Mouse (Mus musculus): ENCODE results near the gene Rfx2. TPM values are rescaled to one million over a fixed set of nuclear protein-coding genes. Genes with fewer than 3 reads are reported as not detected.

Rfx2 gene
- polyA plus RNA-seq, 1 experiment from 2014 or later = 6.7 TPM

GRCm38 (mm10) chr17:56829795-56830194, 1.0 kb downstream of the Rfx2 start:
- no peaks in the 10 kb centered on the region for H3K9me3 ChIP-seq (ENCODE audit: control insufficient read depth, low read depth, low read length)
- H3K27me3 ChIP-seq (ENCODE audit: control insufficient read depth, insufficient read depth, low read length) = no peaks in the 10 kb centered on the region
- ATAC-seq (ENCODE audit: insufficient number of reproducible peaks, insufficient read depth, low FRiP score, low read depth) = no peak
- peak overlapping the region; percentile 48 for H3K9ac ChIP-seq (replicated peaks; ENCODE audit: low read depth, low read length)
- H3K4me3 ChIP-seq (ENCODE audit: low read depth, low read length) = peak overlapping the region; percentile 67
- under 1% methylated on average over 27 of the region's 27 CpGs for WGBS
- no peaks in the 10 kb centered on the region for H3K36me3 ChIP-seq (ENCODE audit: control insufficient read depth, insufficient read depth, low read length)
- peak overlapping the region; percentile 88 for H3K4me2 ChIP-seq (replicated peaks; ENCODE audit: low read depth, low read length)
- peaks cover 11% of the 10 kb centered on the region; the same call in 1 of the 2 replicates for H3K4me1 ChIP-seq (ENCODE audit: control insufficient read depth, insufficient read depth, low read length)
- no peak overlapping the region for H3K27ac ChIP-seq (ENCODE audit: low read length)

DNA sequence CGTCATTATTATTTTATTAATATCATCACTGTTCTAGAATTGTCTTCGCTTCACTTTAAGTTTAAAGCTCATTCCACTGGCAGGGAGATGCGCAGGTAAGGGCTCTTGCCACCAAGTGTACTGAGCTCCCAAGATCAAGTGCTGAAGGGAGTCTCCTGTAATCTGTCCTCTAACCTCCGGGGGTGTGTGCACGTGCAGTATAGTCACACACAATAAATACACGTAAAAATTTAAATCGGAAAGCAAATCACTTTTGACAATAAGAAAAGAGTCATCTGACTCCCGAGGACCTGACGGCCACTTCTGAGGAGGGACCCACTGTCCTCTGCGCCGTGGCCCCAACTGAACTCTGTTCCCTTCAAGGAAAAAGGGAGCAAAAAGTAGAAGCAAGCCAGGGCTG, 1.6 kb downstream of the Rfx2 start:
- H3K36me3 ChIP-seq (ENCODE audit: control insufficient read depth, insufficient read depth, low read length) = no peaks in the 10 kb centered on the region
- H3K9me3 ChIP-seq (ENCODE audit: control insufficient read depth, low read depth, low read length) = no peaks in the 10 kb centered on the region
- 0 out of 2 replicates have a peak overlapping the region, but pooled peaks have one; percentile 48 for H3K9ac ChIP-seq (replicated peaks; ENCODE audit: low read depth, low read length)
- WGBS = 30% methylated on average over 11 of the region's 11 CpGs
- H3K4me2 ChIP-seq (replicated peaks; ENCODE audit: low read depth, low read length) = peak overlapping the region; percentile 88
- no peak for ATAC-seq (ENCODE audit: insufficient number of reproducible peaks, insufficient read depth, low FRiP score, low read depth)
- peaks cover 11% of the 10 kb centered on the region; the same call in 1 of the 2 replicates for H3K4me1 ChIP-seq (ENCODE audit: control insufficient read depth, insufficient read depth, low read length)
- no peak overlapping the region for H3K27ac ChIP-seq (ENCODE audit: low read length)
- H3K4me3 ChIP-seq (ENCODE audit: low read depth, low read length) = peak overlapping the region; percentile 67
- H3K27me3 ChIP-seq (ENCODE audit: control insufficient read depth, insufficient read depth, low read length) = no peaks in the 10 kb centered on the region

GRCm38 (mm10) chr17:56826718-56827117, 4.1 kb downstream of the Rfx2 start:
- ATAC-seq (ENCODE audit: insufficient number of reproducible peaks, insufficient read depth, low FRiP score, low read depth) = 0 out of 2 replicates have a peak, but pooled peaks have one; percentile 5
- 83% methylated on average over 2 of the region's 2 CpGs for WGBS
- no peak overlapping the region for H3K4me3 ChIP-seq (ENCODE audit: low read depth, low read length)
- H3K4me1 ChIP-seq (ENCODE audit: control insufficient read depth, insufficient read depth, low read length) = peaks cover 8% of the 10 kb centered on the region; the same call in 1 of the 2 replicates
- no peak overlapping the region for H3K27ac ChIP-seq (ENCODE audit: low read length)
- H3K36me3 ChIP-seq (ENCODE audit: control insufficient read depth, insufficient read depth, low read length) = no peaks in the 10 kb centered on the region
- H3K9ac ChIP-seq (replicated peaks; ENCODE audit: low read depth, low read length) = no peak overlapping the region
- no peak overlapping the region for H3K4me2 ChIP-seq (replicated peaks; ENCODE audit: low read depth, low read length)
- no peaks in the 10 kb centered on the region for H3K9me3 ChIP-seq (ENCODE audit: control insufficient read depth, low read depth, low read length)
- H3K27me3 ChIP-seq (ENCODE audit: control insufficient read depth, insufficient read depth, low read length) = no peaks in the 10 kb centered on the region

GRCm38 (mm10) chr17:56823352-56823751, 7.5 kb downstream of the Rfx2 start:
- Histone ChIP-seq H3K9me3 (ENCODE audit: control insufficient read depth, low read depth, low read length) (no peaks in the 10 kb centered on the region), H3K27ac (ENCODE audit: low read length) (no peak overlapping the region), H3K36me3 (ENCODE audit: control insufficient read depth, insufficient read depth, low read length) (no peaks in the 10 kb centered on the region), H3K4me2 (replicated peaks; ENCODE audit: low read depth, low read length) (no peak overlapping the region), H3K9ac (replicated peaks; ENCODE audit: low read depth, low read length) (no peak overlapping the region), H3K27me3 (ENCODE audit: control insufficient read depth, insufficient read depth, low read length) (no peaks in the 10 kb centered on the region), H3K4me1 (ENCODE audit: control insufficient read depth, insufficient read depth, low read length) (no peaks in the 10 kb centered on the region), H3K4me3 (ENCODE audit: low read depth, low read length) (no peak overlapping the region)
- no peak for ATAC-seq (ENCODE audit: insufficient number of reproducible peaks, insufficient read depth, low FRiP score, low read depth)
- 59% methylated on average over 2 of the region's 2 CpGs for WGBS

DNA sequence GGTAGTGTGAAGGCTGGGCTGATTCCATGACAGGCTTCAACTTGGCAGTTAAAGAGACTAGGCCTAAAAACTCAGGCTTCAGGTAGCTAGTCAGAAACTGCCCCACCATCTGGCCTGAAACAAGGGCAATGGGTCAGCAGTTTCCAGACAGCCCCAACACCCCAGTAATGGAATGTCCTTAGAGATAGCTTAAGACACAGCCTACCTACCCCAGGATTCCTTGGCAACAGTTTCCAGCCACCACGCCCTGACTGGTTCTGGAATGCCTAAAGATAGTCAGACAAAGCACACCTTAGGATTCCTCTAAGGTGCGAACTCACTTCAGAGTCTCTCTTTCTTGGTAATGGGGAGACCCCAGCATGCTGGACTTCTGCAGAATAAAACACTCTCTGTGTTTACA, 8.4 kb downstream of the Rfx2 start:
- Histone ChIP-seq H3K27me3 (ENCODE audit: control insufficient read depth, insufficient read depth, low read length) (no peaks in the 10 kb centered on the region), H3K9ac (replicated peaks; ENCODE audit: low read depth, low read length) (no peak overlapping the region), H3K36me3 (ENCODE audit: control insufficient read depth, insufficient read depth, low read length) (no peaks in the 10 kb centered on the region), H3K4me1 (ENCODE audit: control insufficient read depth, insufficient read depth, low read length) (no peaks in the 10 kb centered on the region), H3K9me3 (ENCODE audit: control insufficient read depth, low read depth, low read length) (no peaks in the 10 kb centered on the region), H3K4me3 (ENCODE audit: low read depth, low read length) (no peak overlapping the region), H3K4me2 (replicated peaks; ENCODE audit: low read depth, low read length) (no peak overlapping the region), H3K27ac (ENCODE audit: low read length) (peak overlapping the region; percentile 55; the same call in 1 of the 2 replicates)
- no peak for ATAC-seq (ENCODE audit: insufficient number of reproducible peaks, insufficient read depth, low FRiP score, low read depth)
- 60% methylated on average over 2 of the region's 2 CpGs for WGBS

- peak overlapping the region; percentile 77; the same call in 1 of the 2 replicates for H3K27ac ChIP-seq (ENCODE audit: low read length)
- H3K27me3 ChIP-seq (ENCODE audit: control insufficient read depth, insufficient read depth, low read length) = no peaks in the 10 kb centered on the region
- no peaks in the 10 kb centered on the region for H3K9me3 ChIP-seq (ENCODE audit: control insufficient read depth, low read depth, low read length)
- no peaks in the 10 kb centered on the region for H3K4me1 ChIP-seq (ENCODE audit: control insufficient read depth, insufficient read depth, low read length)
- ATAC-seq (ENCODE audit: insufficient number of reproducible peaks, insufficient read depth, low FRiP score, low read depth) = peak; percentile 33
- H3K9ac ChIP-seq (replicated peaks; ENCODE audit: low read depth, low read length) = no peak overlapping the region
- H3K36me3 ChIP-seq (ENCODE audit: control insufficient read depth, insufficient read depth, low read length) = no peaks in the 10 kb centered on the region
- no peak overlapping the region for H3K4me3 ChIP-seq (ENCODE audit: low read depth, low read length)
- 59% methylated on average over 8 of the region's 8 CpGs for WGBS
- H3K4me2 ChIP-seq (replicated peaks; ENCODE audit: low read depth, low read length) = no peak overlapping the region; the same call in 1 of the 2 replicates
Measured at GRCm38 (mm10) chr17:56819694-56820111, 11.1 kb downstream of the Rfx2 start.

DNA sequence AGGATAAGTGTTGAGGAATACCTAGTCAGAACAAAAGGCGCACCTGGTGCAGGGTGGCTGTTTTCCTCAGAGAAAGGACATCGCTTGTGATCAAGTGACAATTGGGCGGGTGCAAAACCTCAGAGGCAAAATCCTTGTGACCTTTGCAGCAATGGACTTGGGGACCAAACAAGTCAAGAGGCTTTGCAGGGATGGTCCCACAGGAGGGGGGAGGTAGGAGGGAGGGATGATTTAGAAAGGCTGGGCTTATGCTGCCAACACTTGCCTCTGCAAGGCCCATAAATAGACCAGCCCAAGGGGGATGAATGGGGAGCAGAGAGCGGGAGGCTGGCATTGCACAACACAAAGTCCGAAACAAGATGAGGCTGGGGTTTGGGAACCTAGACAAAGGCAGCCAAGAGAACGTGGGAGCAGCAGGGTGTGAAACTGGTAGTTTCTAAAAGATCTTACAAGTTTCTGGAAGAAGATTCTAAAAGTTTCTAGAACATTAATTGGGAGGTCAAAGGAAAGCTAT, 11.7 kb downstream of the Rfx2 start:
- 63% methylated on average over 6 of the region's 6 CpGs for WGBS
- Histone ChIP-seq H3K27me3 (ENCODE audit: control insufficient read depth, insufficient read depth, low read length) (no peaks in the 10 kb centered on the region), H3K4me1 (ENCODE audit: control insufficient read depth, insufficient read depth, low read length) (no peaks in the 10 kb centered on the region; the same call in 1 of the 2 replicates), H3K4me3 (ENCODE audit: low read depth, low read length) (no peak overlapping the region), H3K9ac (replicated peaks; ENCODE audit: low read depth, low read length) (no peak overlapping the region), H3K36me3 (ENCODE audit: control insufficient read depth, insufficient read depth, low read length) (no peaks in the 10 kb centered on the region), H3K9me3 (ENCODE audit: control insufficient read depth, low read depth, low read length) (no peaks in the 10 kb centered on the region), H3K27ac (ENCODE audit: low read length) (no peak overlapping the region), H3K4me2 (replicated peaks; ENCODE audit: low read depth, low read length) (no peak overlapping the region)
- no peak for ATAC-seq (ENCODE audit: insufficient number of reproducible peaks, insufficient read depth, low FRiP score, low read depth)

GRCm38 (mm10) chr17:56818067-56818636, 12.7 kb downstream of the Rfx2 start:
- no peak for ATAC-seq (ENCODE audit: insufficient number of reproducible peaks, insufficient read depth, low FRiP score, low read depth)
- WGBS = 36% methylated on average over 11 of the region's 11 CpGs
- H3K27ac ChIP-seq (ENCODE audit: low read length) = no peak overlapping the region
- no peak overlapping the region for H3K4me2 ChIP-seq (replicated peaks; ENCODE audit: low read depth, low read length)
- no peaks in the 10 kb centered on the region for H3K9me3 ChIP-seq (ENCODE audit: control insufficient read depth, low read depth, low read length)
- no peak overlapping the region for H3K4me3 ChIP-seq (ENCODE audit: low read depth, low read length)
- H3K36me3 ChIP-seq (ENCODE audit: control insufficient read depth, insufficient read depth, low read length) = no peaks in the 10 kb centered on the region
- H3K4me1 ChIP-seq (ENCODE audit: control insufficient read depth, insufficient read depth, low read length) = no peaks in the 10 kb centered on the region; the same call in 1 of the 2 replicates
- H3K9ac ChIP-seq (replicated peaks; ENCODE audit: low read depth, low read length) = no peak overlapping the region
- no peaks in the 10 kb centered on the region for H3K27me3 ChIP-seq (ENCODE audit: control insufficient read depth, insufficient read depth, low read length)

DNA sequence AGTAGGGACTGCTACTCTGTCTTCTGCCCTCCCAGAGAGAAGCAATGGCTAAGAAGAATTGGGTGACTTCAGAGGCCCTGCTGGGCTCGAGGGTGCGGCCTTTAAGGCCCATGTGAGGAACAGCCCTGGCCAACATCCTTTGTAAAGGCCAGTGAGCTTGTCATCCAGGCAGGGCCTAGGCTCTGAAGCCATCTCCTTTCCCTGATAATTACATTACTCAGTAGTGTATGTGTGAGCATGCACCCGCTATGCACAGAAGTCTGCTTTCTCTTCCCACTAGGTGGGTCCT, 15.8 kb downstream of the Rfx2 start:
- Histone ChIP-seq H3K4me3 (ENCODE audit: low read depth, low read length) (no peak overlapping the region), H3K36me3 (ENCODE audit: control insufficient read depth, insufficient read depth, low read length) (no peaks in the 10 kb centered on the region), H3K27ac (ENCODE audit: low read length) (no peak overlapping the region), H3K4me1 (ENCODE audit: control insufficient read depth, insufficient read depth, low read length) (peaks cover 9% of the 10 kb centered on the region), H3K4me2 (replicated peaks; ENCODE audit: low read depth, low read length) (no peak overlapping the region), H3K9ac (replicated peaks; ENCODE audit: low read depth, low read length) (no peak overlapping the region), H3K9me3 (ENCODE audit: control insufficient read depth, low read depth, low read length) (no peaks in the 10 kb centered on the region), H3K27me3 (ENCODE audit: control insufficient read depth, insufficient read depth, low read length) (no peaks in the 10 kb centered on the region)
- ATAC-seq (ENCODE audit: insufficient number of reproducible peaks, insufficient read depth, low FRiP score, low read depth) = no peak
- WGBS = 64% methylated on average over 3 of the region's 3 CpGs
